Mouse (Mus musculus): Measurements from ENCODE around the gene Prr5. TPM values are rescaled to one million over a fixed set of nuclear protein-coding genes. Genes with fewer than 3 reads are reported as not detected.

The Prr5 gene
- polyA plus RNA-seq, 1 experiment from 2014 or later: 17.1 TPM

DNA sequence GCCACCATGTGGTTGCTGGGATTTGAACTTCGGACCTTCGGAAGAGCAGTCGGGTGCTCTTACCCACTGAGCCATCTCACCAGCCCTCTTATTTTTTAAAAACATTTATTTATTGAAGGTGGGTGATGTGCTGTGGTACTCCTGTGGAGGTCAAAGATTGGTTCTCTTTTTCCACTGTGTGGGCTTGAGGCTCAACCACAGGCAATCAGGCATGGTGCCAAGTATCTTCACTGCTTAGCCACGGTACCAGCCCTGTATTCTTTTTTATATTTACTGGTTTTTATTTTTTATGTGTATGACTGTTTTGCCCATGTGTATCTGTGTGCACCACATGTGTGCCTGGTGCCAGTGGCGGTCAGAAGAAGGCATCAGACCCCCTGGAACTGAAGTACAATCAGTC, 8.1 kb upstream of the Prr5 start:
- peaks cover 45% of the 10 kb centered on the region for H3K4me1 ChIP-seq
- H3K27me3 ChIP-seq (ENCODE audit: low read depth, poor library complexity, severe bottlenecking): peaks cover 42% of the 10 kb centered on the region

DNA sequence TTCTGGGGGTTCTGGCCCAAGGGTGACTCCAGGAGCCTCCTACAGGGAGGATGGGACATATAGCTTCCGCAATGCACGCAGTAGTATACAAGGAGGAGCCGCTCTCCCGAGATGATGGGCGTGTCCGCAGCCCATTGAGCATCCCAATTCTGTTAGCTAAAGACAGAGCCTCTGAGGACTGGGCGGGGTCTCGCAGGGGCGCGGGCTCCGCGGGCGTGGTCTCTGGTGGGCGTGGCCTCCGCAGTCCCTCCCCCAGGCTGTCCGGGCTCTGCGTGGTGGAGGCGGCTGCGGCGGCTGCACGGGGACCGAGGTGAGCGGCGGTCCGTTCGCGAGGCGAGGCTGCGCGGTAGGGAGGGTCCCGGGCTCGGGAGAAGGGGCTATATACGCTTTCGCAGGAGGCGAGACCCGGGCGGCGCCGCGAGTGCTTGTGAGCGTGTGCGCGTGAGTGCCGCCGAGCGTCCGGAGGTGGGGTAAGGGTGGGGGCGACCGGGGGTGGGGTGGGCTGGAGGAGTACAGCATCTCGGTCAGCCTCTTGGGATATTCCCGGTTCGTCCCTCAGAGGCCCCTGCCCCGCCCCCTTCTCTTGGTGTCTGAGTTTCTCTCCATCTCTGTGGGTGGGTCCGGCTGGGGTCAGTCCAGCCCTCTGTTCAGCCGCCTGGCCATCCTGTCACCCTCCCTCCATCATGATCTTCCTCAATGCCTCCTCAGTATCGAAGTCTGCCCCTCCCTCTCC, 6.3 kb upstream of the Prr5 start:
- under 1% methylated on average over 56 of the region's 56 CpGs for WGBS
- H3K27me3 ChIP-seq (ENCODE audit: low read depth, poor library complexity, severe bottlenecking): peaks cover 57% of the 10 kb centered on the region

More for the DNA sequence above, 8.1 kb upstream of the Prr5 start:
- Histone ChIP-seq H3K4me3 (no peak overlapping the region), H3K36me3 (no peaks in the 10 kb centered on the region), H3K9me3 (replicated peaks) (no peaks in the 10 kb centered on the region), H3K27ac (replicated peaks) (no peak overlapping the region)
- WGBS: 96% methylated on average over 5 of the region's 5 CpGs
- DNase-seq (ENCODE audit: low spot score): no peak

DNA sequence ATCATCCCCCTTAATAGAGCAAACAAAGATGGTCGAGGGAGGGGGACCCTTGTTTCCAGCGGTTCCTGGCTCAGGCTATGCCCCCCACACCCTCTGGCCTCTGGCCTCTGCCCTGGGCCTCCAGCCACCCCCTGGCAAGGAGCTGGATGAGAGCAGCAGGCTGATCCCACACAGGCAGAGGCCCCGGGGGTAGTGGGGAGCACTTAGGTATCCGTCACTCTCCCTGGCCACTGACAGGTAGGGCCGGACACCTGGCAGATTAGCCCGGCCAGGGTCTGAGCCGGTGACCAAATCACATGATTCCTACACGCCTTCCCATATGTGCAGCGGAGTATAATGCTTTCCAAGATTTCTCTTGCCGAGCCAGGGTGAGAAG, 5.7 kb upstream of the Prr5 start:
- Histone ChIP-seq H3K36me3 (no peaks in the 10 kb centered on the region), H3K4me3 (peak overlapping the region; percentile 66), H3K27ac (replicated peaks) (peak overlapping the region; percentile 72; the same call in 1 of the 2 replicates), H3K4me1 (peaks cover 30% of the 10 kb centered on the region), H3K27me3 (ENCODE audit: low read depth, poor library complexity, severe bottlenecking) (peaks cover 57% of the 10 kb centered on the region), H3K9me3 (replicated peaks) (no peaks in the 10 kb centered on the region)
- no peak for DNase-seq (ENCODE audit: low spot score)
- 45% methylated on average over 10 of the region's 10 CpGs for WGBS

More for the DNA sequence above, 6.3 kb upstream of the Prr5 start:
- Histone ChIP-seq H3K4me1 (peaks cover 33% of the 10 kb centered on the region), H3K4me3 (peak overlapping the region; percentile 66), H3K36me3 (no peaks in the 10 kb centered on the region), H3K9me3 (replicated peaks) (no peaks in the 10 kb centered on the region), H3K27ac (replicated peaks) (peak overlapping the region; percentile 72)
- DNase-seq (ENCODE audit: low spot score): peak; percentile 86

DNA sequence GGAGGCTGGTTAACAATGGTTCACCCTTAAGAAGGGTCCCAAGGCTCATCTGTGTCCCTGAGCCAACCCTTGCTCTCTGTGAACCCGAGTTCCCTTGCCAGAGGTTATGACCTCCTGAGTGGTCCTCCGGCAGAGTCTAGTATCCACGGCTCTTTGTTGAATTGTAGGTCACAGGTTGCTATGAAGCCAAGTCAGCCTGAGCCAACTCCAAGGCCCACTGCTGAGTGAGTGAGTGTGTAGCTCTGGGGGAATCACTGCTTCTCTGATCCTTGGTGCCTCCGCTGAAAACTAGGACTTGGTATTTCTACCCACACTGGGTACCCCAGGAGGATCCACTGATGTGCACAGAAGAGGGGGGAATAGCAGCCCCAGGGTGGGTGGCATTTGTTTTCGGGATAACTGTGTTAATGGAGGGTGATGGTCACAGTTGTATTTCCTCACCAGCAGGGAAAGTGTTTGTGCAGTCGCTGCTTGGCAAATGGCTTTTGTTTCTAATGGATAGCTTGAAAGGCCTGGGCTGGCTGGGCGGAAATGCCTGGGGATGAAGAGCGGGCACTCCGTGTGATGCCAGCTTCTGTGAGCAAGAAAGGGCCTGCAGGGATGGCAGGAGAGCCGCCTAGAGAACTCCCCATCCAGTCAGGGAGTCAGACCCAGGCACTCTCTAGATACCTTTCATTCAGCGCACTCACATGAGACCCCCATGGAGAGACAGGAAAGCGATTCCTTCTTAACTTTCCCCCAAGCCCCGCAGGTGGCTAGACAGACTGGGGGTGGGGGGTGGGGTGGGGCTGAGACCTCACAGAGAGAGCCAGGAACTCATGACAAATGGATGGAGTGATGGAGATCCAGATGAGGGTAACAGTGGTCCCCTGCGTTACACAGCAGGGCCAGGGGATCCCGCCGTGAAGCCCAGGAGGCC, 4.6 kb upstream of the Prr5 start:
- H3K36me3 ChIP-seq: no peaks in the 10 kb centered on the region
- WGBS: 15% methylated on average over 16 of the region's 16 CpGs
- H3K27me3 ChIP-seq (ENCODE audit: low read depth, poor library complexity, severe bottlenecking): peaks cover 57% of the 10 kb centered on the region
- DNase-seq (ENCODE audit: low spot score): no peak
- no peak overlapping the region for H3K4me3 ChIP-seq
- H3K27ac ChIP-seq (replicated peaks): no peak overlapping the region
- no peaks in the 10 kb centered on the region for H3K9me3 ChIP-seq (replicated peaks)
- peaks cover 30% of the 10 kb centered on the region for H3K4me1 ChIP-seq

DNA sequence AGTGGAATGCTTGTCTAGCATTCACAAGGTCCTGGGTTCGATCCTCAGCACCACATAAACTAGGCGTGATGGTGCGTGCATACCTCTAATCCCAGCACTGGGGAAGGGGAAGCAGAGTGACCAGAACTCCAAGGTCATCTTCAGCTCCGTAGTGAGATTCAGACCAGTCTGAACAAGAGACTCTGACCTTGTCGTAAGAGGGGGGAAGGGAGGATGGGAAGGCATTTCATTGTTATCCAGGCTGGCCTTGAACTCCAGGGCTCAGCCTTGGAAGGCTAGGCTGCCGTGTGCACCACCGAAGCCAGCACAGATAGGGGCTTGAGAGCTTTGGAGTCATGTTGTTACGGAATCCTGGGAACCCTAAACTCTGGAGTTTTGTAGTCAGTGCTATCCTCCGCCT, 3.8 kb upstream of the Prr5 start:
- Histone ChIP-seq H3K27me3 (ENCODE audit: low read depth, poor library complexity, severe bottlenecking) (peaks cover 57% of the 10 kb centered on the region), H3K36me3 (no peaks in the 10 kb centered on the region), H3K9me3 (replicated peaks) (no peaks in the 10 kb centered on the region), H3K27ac (replicated peaks) (no peak overlapping the region), H3K4me3 (no peak overlapping the region), H3K4me1 (peaks cover 30% of the 10 kb centered on the region)
- DNase-seq (ENCODE audit: low spot score): no peak
- 49% methylated on average over 9 of the region's 9 CpGs for whole genome bisulfite sequencing

DNA sequence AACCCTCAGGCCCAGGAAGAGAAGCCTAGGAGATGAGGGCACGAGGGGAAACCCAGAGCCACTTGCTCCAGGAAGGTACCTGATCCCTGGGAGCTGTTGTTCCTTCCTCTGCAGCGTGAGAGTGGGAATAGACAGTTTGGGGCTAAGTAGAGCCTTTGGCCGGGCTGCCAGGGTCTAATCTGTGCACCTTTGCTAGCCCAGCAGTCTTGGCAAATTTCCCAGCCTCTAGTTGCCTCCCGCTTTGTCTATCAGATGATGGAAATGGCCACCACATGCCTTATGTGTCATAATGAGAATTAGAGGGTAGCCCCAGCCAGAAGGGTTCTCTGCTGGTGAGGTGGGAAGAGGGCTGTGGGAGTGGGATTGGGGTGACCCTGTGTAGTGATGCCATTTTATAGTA, 3.4 kb upstream of the Prr5 start:
- Histone ChIP-seq H3K4me1 (peaks cover 30% of the 10 kb centered on the region), H3K27ac (replicated peaks) (no peak overlapping the region), H3K36me3 (no peaks in the 10 kb centered on the region), H3K27me3 (ENCODE audit: low read depth, poor library complexity, severe bottlenecking) (peaks cover 57% of the 10 kb centered on the region), H3K4me3 (no peak overlapping the region), H3K9me3 (replicated peaks) (no peaks in the 10 kb centered on the region)
- no peak for DNase-seq (ENCODE audit: low spot score)
- 75% methylated on average over 4 of the region's 4 CpGs for WGBS

DNA sequence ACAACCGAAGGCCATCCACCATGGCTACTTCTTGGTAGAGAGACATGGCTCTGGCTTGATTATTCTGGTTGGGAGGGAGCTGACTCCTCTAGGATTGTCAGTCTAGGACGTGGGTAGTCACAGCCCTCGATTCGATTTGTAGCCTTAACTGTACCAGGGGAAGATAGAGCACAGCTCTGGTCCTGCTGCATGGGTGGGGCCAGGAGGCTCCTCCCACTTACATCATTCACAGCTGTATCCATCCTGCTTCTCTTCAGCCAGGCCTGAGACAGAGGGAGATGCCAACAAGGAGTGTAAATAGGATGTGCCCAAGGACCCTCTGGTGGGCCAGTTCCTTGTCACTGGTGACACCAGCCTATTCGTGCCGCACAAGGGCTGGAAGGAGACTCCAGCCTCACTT, 1.8 kb upstream of the Prr5 start:
- H3K9me3 ChIP-seq (replicated peaks): no peaks in the 10 kb centered on the region
- WGBS: 79% methylated on average over 6 of the region's 6 CpGs
- H3K27ac ChIP-seq (replicated peaks): no peak overlapping the region
- H3K4me1 ChIP-seq: peaks cover 37% of the 10 kb centered on the region
- no peaks in the 10 kb centered on the region for H3K36me3 ChIP-seq
- no peak for DNase-seq (ENCODE audit: low spot score)
- H3K27me3 ChIP-seq (ENCODE audit: low read depth, poor library complexity, severe bottlenecking): peaks cover 51% of the 10 kb centered on the region
- H3K4me3 ChIP-seq: no peak overlapping the region

DNA sequence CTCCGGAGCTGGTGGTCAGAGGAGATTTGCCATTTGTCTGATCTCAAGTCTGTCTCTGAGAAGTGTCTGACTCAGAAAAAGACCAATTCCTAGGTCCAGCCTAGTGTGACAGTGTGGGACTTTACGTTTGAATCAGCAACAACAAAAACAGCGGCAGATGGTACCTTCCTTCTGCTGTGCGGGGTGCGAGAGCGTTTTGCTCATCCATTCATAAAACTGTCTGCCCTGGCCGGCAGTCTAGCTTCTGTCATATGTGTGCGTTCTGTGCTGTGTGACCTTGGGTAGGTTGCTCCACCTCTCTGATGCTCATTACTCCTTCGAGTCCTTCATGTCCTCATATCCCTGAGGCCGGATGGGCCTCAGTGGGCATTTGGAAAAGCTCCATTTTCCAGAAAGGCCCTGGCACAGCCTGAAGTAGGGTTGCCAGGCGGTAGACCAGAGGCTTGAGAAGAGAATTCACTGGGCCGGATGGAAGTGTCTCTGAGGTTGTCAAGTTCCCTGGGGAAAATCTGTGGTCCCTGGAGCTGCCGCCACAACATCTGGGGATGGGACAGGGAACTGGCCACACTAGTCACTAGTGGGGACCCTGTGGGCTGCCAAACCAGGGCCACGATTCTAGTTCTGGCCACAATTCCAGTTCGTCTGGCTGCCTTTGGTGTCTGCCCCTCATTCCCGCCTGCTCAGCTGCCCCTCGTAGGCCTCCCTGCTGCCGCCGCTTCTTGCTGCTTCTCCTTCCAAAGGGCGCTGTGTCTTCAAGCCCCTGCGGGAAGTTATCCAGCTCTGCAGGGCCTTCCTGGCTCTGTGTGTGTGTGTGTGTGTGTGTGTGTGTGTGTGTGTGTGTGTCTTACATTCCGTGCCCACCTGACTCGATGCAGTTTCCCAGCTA, 594 bp downstream of the Prr5 start:
- 88% methylated on average over 23 of the region's 23 CpGs for WGBS
- Histone ChIP-seq H3K9me3 (replicated peaks) (no peaks in the 10 kb centered on the region), H3K27ac (replicated peaks) (peak overlapping the region; percentile 46; the same call in 1 of the 2 replicates), H3K27me3 (ENCODE audit: low read depth, poor library complexity, severe bottlenecking) (peaks cover 34% of the 10 kb centered on the region), H3K4me3 (no peak overlapping the region), H3K36me3 (no peaks in the 10 kb centered on the region), H3K4me1 (peaks cover 16% of the 10 kb centered on the region)
- DNase-seq (ENCODE audit: low spot score): no peak

DNA sequence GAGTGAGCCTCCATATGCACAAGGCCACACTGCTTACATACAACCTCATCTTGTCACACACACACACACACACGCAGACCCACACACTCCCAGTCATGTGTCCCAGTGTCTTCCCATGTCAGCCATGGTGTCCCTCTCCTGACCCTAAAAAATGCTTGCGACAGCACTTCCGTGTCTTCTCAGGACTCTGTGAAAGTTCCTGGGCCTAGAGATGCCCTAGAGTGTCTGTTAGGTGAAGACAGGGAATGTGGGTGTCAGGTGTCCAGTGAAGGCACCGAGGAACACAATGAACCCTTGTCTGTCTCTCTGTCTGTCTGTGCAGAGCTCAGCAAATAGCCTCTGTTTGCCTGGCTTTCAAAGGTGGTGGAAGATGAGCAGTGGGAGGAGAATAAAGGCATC, 1.2 kb downstream of the Prr5 start:
- H3K27me3 ChIP-seq (ENCODE audit: low read depth, poor library complexity, severe bottlenecking): peaks cover 27% of the 10 kb centered on the region

DNA sequence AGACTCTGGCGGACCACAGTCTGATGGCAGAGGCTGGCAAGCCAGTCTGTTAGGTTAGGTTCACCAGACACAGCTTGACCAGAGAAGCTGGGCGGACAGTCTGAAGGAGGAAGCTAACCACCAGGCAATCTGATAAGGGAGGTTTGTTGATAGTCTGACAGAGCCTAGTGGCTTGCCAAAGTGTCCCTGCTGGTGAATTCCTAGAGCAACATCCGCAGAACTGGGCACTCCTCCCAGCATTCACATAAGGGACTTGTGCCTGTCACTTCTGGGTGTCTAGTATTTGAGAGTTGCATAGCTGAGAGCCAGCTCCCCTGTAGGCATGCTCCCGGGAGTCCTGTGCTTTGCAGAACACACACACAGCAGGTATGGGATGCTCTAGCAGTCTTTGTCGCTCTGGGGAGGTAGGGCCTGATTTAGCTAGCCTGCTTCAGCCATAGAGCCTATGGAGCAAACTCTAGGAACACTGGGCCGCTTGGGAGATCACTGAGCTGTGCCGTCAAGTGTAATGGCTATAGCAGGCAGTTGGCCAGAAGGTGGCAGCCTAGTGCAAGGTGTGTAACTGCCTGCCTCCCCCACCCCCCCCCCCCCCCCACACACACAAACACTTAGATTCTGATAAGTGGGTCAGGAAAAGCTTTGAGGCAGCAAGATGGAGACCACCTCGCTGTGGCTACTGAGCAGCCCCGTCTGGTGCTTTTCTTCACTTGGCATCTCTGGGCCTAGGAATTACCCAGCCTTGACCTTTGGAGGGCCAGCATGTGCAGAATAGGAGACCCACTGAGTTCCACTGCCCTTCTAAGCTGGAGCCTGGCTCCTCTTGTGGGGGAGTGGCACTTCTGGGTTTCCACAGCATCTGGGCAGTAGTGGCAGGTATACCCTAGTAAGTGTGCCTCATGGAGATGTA, 2.2 kb downstream of the Prr5 start:
- Histone ChIP-seq H3K27ac (replicated peaks) (no peak overlapping the region), H3K27me3 (ENCODE audit: low read depth, poor library complexity, severe bottlenecking) (peaks cover 17% of the 10 kb centered on the region), H3K4me1 (peaks cover 23% of the 10 kb centered on the region), H3K9me3 (replicated peaks) (no peaks in the 10 kb centered on the region), H3K4me3 (no peak overlapping the region), H3K36me3 (no peaks in the 10 kb centered on the region)
- DNase-seq (ENCODE audit: low spot score): no peak
- WGBS: 59% methylated on average over 9 of the region's 9 CpGs

More for the DNA sequence above, 1.2 kb downstream of the Prr5 start:
- WGBS: 88% methylated on average over 4 of the region's 4 CpGs
- Histone ChIP-seq H3K36me3 (no peaks in the 10 kb centered on the region), H3K4me3 (no peak overlapping the region), H3K4me1 (peaks cover 15% of the 10 kb centered on the region), H3K9me3 (replicated peaks) (no peaks in the 10 kb centered on the region), H3K27ac (replicated peaks) (no peak overlapping the region)
- DNase-seq (ENCODE audit: low spot score): no peak

DNA sequence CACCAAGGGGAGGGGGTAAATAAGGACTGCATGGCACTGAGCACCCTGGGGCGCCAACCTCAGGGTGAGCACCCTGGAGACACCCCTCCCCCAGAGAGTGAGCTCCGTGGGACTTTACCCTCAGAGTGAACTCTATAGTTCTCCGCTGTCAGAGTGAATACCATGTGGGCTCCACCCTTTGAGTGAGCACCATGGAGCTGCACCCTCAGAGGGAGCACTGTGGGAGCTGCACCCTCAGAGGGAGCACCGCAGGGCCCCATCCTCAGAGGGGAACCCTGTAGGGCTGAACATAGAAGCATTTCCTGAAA, 2.8 kb downstream of the Prr5 start:
- Histone ChIP-seq H3K9me3 (replicated peaks) (no peaks in the 10 kb centered on the region), H3K4me1 (peaks cover 23% of the 10 kb centered on the region), H3K36me3 (no peaks in the 10 kb centered on the region), H3K4me3 (no peak overlapping the region), H3K27ac (replicated peaks) (no peak overlapping the region), H3K27me3 (ENCODE audit: low read depth, poor library complexity, severe bottlenecking) (peaks cover 12% of the 10 kb centered on the region)
- DNase-seq (ENCODE audit: low spot score): no peak
- WGBS: 84% methylated on average over 4 of the region's 4 CpGs

DNA sequence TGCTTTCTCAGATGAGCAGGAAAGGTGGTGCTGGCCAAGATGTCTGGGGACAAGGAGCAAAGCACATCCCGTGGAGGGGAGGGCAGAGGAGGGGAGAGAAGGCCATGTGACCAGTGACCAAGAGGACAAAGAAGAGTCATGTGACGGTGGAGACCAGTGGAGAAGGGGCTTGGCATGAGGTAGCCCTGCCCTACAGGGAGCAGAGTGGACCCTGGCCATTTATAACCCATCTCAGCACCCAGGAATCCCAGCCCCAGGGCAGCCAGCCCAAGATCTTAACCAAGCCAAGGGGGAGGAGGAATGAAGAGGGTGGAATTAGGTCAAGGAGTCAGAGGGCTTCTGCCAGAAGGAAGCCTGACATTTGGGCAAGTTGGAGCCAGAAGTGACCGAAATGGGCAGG, 3.2 kb downstream of the Prr5 start:
- 77% methylated on average over 3 of the region's 3 CpGs for WGBS
- Histone ChIP-seq H3K4me1 (peaks cover 23% of the 10 kb centered on the region), H3K27me3 (ENCODE audit: low read depth, poor library complexity, severe bottlenecking) (peaks cover 12% of the 10 kb centered on the region), H3K4me3 (no peak overlapping the region), H3K36me3 (no peaks in the 10 kb centered on the region), H3K27ac (replicated peaks) (no peak overlapping the region), H3K9me3 (replicated peaks) (no peaks in the 10 kb centered on the region)
- no peak for DNase-seq (ENCODE audit: low spot score)
